Mouse (Mus musculus) left cerebral cortex, adult 2 months (tissue): ENCODE measurements around the gene Arl4a. TPM values are rescaled to one million over a fixed set of nuclear protein-coding genes. Genes with fewer than 3 reads are reported as not detected.

Experiments used
- DNase-seq, 2 experiments: peaks; one replicate each; pipeline ENCODE4 v3.0.0; 2021 to 2022; ENCODE audit warnings: low spot score in 2 of 2, mixed read lengths in 1 of 2; ENCODE audit errors: extremely low spot score in 1 of 2
- H3K27ac ChIP-seq: fragments of 200-600 bp; 2 replicates; pipeline ENCODE4 v1.8.1; 2022
- H3K4me3 ChIP-seq: fragments of 200-600 bp; 2 replicates; pipeline ENCODE4 v1.8.1; 2022
- CTCF ChIP-seq: fragments of 200-600 bp; IDR thresholded peaks from 2 replicates; pipeline ENCODE4 v1.8.1; 2022; ENCODE audit warnings: antibody characterized with exemption, mild to moderate bottlenecking, moderate library complexity
- intact Hi-C: fragments of 180-260 bp; cut with DNase I; formaldehyde crosslinking; loops from one replicate; pipeline ENCODE4 v1.15.1; 2025
- long read RNA-seq, 2 experiments: library from polyadenylated mRNA; stranded (forward); transcript quantifications; one replicate each; pipeline ENCODE4 v2.0.0; 2021; ENCODE audit warnings: borderline mapping rate in 2 of 2
- total RNA-seq, 2 experiments: library from RNA; stranded (reverse); gene quantifications; 2 replicates each; pipeline ENCODE4 v1.2.3; 2021

The Arl4a gene
- 10 to 100 TPM; 39.2 to 50.8 TPM for total RNA-seq
- long read RNA-seq, experiment 1, transcript Arl4a-201 (2 exons, 1,200 nt), result major isoform, 47 of 60 reads
- long read RNA-seq, experiment 1, transcript Arl4a-205 (2 exons, 3,710 nt), result minor isoform, 11 of 60 reads
- long read RNA-seq, experiment 1, partial matches to known transcripts, result 0 of 60 reads
- long read RNA-seq, experiment 1, other reads (novel, unspliced or antisense), result 2 of 60 reads
- long read RNA-seq, experiment 2, transcript Arl4a-201 (2 exons, 1,200 nt), result major isoform, 32 of 47 reads
- long read RNA-seq, experiment 2, transcript Arl4a-205 (2 exons, 3,710 nt), result minor isoform, 14 of 47 reads
- long read RNA-seq, experiment 2, partial matches to known transcripts, result 0 of 47 reads
- long read RNA-seq, experiment 2, other reads (novel, unspliced or antisense), result 1 of 47 reads

DNA sequence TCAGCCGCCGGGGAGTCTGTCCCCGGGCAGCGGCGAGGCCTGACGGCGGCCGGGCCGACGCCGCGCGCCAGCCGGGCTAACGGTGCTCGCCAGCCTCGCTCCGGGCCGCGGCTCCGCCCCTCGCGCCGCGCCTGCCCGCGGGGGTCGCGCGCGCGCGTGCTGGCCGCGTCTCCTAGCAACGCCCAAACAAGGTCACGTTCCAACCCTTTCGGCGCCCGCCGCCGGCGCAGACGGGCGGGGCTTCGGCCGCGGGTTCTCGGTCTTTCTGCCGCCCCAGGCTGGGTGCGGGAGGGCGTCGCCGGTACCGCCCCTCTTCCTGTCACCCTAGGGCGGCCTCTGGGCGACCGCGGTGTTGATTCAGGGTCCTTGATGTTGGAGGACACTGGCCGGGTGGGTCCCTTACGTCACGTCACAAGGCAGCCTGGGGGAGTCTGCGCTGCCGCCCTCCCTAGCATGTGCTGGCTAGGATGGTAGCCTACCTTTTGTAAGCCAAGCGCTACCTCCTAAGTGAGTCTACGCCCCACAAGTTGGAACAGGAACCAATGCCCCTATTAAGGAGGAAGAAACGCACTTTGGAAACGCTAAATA is at the start of gene Arl4a:
Gene Arl4a, minus strand, starts transcription at position 150 of the 588 bp plus-strand sequence.
- intact Hi-C loops, result loop anchor here (1.0 to 5.0 kb wide), 5 partner anchors 61 to 373 kb away; no protein-coding TSS in a partner anchor
- peak within 1 kb of the TSS; percentile 86 for H3K4me3 ChIP-seq
- H3K27ac ChIP-seq, result peak within 1 kb of the TSS; percentile 97
- TF ChIP-seq CTCF, result no peak
- DNase-seq, result peak; percentile 88 to 90

DNA sequence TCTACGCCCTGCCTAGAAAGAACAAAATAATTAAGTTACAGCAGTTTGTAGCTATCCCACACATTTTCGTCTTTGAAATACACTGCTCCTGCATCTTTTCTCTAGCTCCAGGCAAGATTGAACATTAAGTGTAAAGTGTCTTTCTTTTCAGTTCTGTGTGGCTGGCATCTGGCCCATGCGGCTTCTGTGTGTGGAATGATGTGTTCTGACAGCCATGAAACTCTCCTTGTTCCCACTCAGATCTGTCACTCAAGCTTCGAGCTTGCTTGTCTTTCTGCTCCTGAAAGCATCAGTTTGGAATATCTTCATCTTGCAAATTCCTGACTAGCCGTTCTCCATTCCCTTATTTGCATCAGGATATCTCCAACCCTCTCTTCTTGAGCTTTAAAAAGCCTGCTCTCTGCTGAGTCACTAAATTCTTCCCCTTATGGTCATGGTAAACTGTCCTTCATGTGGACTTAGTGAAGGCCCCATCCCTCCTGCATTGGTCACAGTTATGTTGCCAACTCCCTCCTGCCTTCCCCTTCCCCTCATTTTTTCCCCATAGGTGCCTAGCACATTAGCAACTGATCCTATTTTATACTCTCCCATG is 48.0 kb upstream of the Arl4a start:
- intact Hi-C loops, result loop anchor here (10.0 kb wide), 1 partner anchor 729 kb away; no protein-coding TSS in a partner anchor
- Histone ChIP-seq H3K27ac (no peak overlapping the region), H3K4me3 (no peak overlapping the region)
- no peak for TF ChIP-seq CTCF
- peak in 1 of 2 experiments; percentile 19 for DNase-seq

DNA sequence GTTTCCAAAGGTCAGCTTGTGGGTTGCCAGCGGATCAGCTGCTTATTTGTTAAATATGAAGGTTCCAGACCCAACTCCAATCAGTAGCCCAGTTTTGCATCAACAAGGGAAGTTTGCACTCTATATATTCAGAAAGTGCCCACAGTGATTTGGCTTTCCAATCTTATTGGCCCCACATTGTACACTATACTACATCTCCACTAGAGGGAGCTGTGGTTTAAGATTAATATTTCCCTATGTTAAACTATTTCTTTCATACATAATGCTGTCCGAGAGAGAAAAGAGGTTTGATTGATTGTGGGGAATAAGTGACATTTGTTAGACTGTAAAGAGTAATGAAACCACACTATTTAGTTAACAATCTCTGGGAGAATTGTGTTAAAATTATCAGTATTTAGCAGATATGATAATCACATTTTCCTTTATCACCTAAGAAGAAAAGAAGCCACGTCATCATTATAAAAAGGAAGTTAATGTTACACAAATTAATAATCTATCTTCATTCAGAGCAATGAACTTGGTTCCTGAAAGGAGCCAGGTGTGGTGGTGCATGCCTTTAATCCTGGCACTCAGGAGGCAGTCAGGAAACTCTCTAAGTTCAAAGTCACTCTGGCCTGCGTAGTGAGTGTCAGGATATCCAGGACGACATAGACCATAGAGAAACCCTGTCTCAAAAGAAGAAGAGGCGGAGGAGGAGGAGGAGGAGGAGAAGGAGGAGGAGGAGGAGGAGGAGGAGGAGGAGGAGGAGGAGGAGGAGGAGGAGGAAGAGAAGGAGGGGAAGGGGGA is 44.8 kb upstream of the Arl4a start:
- DNase-seq, result no peak
- no peak overlapping the region for H3K27ac ChIP-seq
- peak; percentile 83 for TF ChIP-seq CTCF
- H3K4me3 ChIP-seq, result no peak overlapping the region
- intact Hi-C loops, result loop anchor here (1.0 to 10.0 kb wide), 2 partner anchors 82 to 732 kb away; no protein-coding TSS in a partner anchor

DNA sequence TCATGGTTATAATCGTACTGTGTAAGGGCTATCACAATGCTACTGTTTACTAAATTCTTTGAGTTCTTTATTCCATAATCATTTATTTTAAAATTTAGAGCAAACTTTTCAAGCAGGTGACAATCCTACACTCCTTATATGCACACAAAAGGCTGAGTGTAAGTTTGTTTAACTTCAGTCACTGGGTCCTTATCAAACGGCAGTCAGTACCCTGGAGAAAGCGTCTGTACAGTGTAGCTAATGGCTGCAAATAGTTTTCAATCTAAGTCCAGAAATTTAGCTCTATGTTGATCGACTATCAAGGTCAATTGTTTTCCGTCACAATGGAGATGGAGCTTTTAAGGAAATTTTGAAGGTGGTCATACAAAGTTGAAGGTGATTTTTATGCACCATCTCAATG is 44.2 kb upstream of the Arl4a start:
- TF ChIP-seq CTCF, result no peak
- intact Hi-C loops, result loop anchor here (1.0 to 10.0 kb wide), 2 partner anchors 82 to 733 kb away; no protein-coding TSS in a partner anchor
- no peak overlapping the region for H3K4me3 ChIP-seq
- no peak overlapping the region for H3K27ac ChIP-seq
- DNase-seq, result no peak

DNA sequence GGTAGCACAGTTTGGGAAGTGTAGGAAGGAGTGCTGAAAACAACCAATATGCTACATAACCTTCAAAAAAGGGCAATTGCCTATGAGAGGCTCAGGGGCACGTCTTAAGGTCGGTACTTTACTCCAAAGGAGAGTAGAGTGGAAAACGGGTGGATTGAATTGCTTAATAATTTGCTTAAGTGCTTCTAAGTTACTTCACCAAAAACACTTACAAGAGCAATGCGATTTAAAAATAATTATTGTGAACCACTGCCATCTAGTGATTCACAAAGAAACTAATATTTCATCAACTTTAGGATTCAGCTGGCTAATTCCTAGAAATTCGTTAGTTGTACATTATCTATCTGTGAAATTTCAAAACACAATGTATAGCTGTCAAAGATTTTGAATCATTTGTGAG is 35.8 kb upstream of the Arl4a start:
- TF ChIP-seq CTCF, result peak; percentile 48
- no peak overlapping the region for H3K27ac ChIP-seq

DNA sequence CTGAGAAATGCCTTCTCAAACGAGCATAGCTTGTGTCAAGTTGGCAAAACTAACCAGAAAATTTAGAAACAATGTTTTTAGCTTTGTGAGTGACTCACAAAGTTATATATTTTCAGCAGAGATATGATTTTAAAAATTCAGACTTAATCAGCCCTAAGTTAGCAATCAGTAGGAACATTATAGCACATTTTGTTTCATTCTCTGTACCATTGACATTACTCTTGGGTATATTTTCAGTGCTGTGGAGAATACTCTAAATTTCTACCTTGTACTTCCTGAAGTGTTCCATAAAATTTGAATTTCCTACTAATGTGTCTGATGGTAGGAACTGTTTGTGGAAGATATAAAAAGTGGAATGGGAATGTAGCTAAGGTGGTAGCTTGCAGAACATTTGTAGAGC is 9.2 kb upstream of the Arl4a start:
- DNase-seq, result no peak
- Histone ChIP-seq H3K27ac (peak overlapping the region; percentile 51; the same call in 1 of the 2 replicates), H3K4me3 (no peak overlapping the region)
- no peak for TF ChIP-seq CTCF
- intact Hi-C loops, result no loop called here

More for the DNA sequence above, 35.8 kb upstream of the Arl4a start:
- H3K4me3 ChIP-seq, result no peak overlapping the region
- no peak for DNase-seq
- intact Hi-C loops, result loop anchor here (2.0 kb wide), 1 partner anchor 563 kb away; no protein-coding TSS in a partner anchor

DNA sequence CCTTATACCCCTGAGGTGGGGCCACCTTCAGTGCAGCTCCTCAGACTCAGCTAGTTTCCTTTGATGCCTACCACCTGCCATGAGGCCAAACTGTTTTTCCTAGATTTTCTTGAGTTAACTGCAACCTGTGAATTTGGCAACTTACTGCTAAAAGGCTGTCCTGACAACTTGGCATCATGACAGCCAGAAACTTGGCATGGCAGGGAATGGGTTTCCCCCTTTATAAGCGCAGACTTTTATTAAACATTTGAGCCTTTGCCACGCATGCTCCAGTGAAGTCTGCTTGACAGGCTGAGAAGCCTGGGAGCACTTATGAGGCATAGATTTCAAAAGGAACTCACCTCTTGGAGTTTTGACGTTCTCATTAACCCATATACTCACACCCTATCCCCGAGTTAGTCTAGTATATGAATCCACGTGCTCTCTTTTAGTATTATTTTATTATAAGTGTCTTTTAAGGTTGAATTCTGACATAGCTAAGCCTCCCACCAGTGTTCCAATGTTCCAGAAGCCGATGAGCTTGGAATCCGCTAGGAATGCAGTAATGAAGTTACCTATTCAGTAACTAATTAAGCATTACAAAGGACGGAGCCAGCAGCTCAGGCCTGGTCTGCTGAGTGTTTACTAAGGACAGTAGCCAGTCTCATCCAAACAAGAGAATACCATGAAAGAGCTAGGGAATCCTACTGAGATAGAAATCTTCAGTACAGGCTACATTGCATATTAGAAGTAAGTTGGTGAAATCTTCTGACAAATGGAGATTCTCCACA is 6.2 kb upstream of the Arl4a start:
- Histone ChIP-seq H3K4me3 (no peak overlapping the region), H3K27ac (no peak overlapping the region)
- DNase-seq, result no peak
- intact Hi-C loops, result no loop called here
- TF ChIP-seq CTCF, result no peak

GRCm38 (mm10) chr12:40040067-40040466 is 2.2 kb upstream of the Arl4a start:
- peak; percentile 75 for TF ChIP-seq CTCF
- H3K27ac ChIP-seq, result no peak overlapping the region
- no peak overlapping the region for H3K4me3 ChIP-seq
- peak in 1 of 2 experiments; percentile 22 for DNase-seq
- intact Hi-C loops, result loop anchor here (1.0 kb wide), 1 partner anchor 530 kb away; no protein-coding TSS in a partner anchor

GRCm38 (mm10) chr12:40037226-40037813 is 505 bp downstream of the Arl4a start:
- peak; percentile 56 for TF ChIP-seq CTCF
- intact Hi-C loops, result loop anchor here (1.0 to 5.0 kb wide), 5 partner anchors 61 to 372 kb away; no protein-coding TSS in a partner anchor
- peak overlapping the region; percentile 95 for H3K27ac ChIP-seq
- peak; percentile 99 for DNase-seq
- H3K4me3 ChIP-seq, result peak overlapping the region; percentile 86

GRCm38 (mm10) chr12:40036666-40037065 is 1.2 kb downstream of the Arl4a start:
- no peak for DNase-seq
- TF ChIP-seq CTCF, result no peak
- H3K27ac ChIP-seq, result peak overlapping the region; percentile 84
- intact Hi-C loops, result loop anchor here (1.0 to 5.0 kb wide), 5 partner anchors 60 to 371 kb away; no protein-coding TSS in a partner anchor
- peak overlapping the region; percentile 86 for H3K4me3 ChIP-seq
